Mouse (Mus musculus): ENCODE results near the gene Serhl.

DNA sequence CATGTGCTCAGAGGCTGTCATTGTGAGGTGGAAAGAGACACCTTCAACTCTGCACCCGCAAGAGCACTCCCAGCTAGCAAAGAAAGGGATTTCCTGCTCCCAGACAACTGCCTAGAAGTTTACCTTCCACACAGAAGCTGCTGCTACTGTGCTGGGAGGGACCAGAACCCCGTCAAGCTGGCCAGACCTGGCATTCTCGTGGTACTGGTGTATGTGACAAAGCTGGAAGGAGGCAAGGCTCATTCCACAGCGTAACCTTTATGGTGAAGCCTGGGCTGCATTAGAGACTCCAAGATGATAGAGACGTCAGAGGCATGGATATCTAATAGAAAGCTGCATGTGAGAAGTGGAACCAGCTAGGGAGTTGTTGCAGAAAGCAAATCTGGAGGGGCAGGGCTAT, 35.3 kb downstream of the Serhl start:
- TF ChIP-seq POLR2A (IDR thresholded peaks at IDR 0.05; ENCODE audit: borderline replicate concordance, insufficient read depth, low read length) (no peak), CTCF (IDR thresholded peaks at IDR 0.05; ENCODE audit: borderline replicate concordance, insufficient read depth, low read depth, low read length) (no peak)
